Mouse (Mus musculus) MN1 (cell line): ENCODE measurements around the gene Dock1.

ENCODE experiments used
- DNase-seq: peaks from one replicate; pipeline ENCODE4 v3.0.0-alpha.2; 2016; ENCODE audit warnings: low spot score

Gene Dock1

GRCm38 (mm10) chr7:134696126-134696979, 25.9 kb downstream of the Dock1 start:
- no peak for DNase-seq

DNA sequence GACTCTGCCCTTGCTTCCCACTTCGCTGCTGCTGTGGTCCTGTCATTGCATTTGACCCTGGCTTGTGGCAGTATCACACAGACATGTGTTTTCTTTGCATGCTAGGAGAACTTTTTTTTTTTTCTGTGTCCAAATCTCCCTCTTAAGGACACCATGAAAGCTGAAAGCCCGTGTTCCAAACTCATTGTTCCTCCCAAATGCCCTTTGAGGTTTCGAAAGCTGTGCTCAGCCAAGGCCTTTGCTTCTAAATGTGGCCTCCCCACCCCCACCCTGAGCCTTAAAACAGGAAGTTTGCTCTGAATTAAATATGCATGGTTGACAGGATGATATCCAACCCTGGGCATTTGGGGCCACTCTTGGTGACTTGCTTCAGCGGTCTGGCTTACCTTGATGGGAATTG, 27.0 kb downstream of the Dock1 start:
- DNase-seq: no peak

DNA sequence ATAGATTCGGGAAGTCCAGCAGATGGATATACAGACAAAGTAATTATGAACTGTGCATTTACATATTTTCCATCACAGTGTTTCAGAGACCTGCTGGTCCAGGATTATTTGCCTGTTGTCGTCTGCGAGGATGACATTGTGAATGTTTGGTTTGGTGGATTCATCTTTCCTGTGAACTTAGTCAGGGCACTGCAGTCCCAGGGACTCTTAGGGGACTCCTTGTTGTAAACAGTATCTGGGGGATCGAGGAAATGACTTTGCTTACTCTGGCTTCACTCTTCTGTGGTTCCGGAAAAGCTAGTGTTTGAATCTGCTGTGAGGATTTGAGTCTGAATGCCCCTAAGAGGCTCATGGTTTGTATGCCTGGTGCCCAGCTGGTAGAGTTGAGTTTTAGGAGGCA, 27.8 kb downstream of the Dock1 start:
- DNase-seq: no peak

DNA sequence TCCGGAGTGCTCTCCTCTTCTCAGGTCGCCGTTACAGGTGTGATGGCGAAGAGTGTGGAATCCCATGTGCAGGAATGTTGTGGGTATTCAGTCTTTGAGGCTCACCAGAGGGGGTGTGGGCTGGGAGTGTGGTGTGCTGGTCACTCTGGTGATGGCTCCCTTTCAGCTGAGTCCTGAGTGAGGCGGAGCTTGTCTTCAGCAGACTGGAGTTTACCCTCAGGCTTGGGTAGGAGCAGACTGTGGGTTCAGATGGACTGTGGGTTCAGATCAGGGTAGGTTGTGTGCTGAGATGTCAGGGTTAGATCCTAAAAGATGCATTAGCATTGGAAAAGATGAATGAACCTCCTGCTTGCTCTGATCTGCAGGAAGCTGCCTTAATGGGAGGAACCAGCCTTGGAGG, 29.5 kb downstream of the Dock1 start:
- no peak for DNase-seq

DNA sequence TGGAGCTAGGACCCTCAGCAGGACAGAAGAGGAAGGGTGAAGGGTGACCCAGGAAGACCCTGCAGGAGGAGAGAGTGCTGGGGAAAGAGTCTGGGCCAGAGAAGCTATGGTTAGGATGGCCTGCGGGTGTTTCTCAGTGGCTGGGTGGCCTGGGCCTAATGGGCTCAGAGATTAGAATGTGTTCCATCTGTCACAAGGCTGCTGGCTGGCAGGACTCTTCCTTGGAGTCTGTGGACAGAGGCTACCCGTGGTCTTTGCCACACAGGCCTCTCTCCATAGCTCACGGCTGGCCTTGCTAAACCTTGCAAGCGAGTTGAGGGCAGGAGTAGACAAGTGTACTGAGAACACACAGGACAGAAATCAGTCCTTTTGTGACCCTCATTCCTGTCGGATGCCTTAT, 32.0 kb downstream of the Dock1 start:
- no peak for DNase-seq

- DNase-seq: no peak
These were observed 33.2 kb downstream of the Dock1 start for GRCm38 (mm10) chr7:134703704-134704103.

DNA sequence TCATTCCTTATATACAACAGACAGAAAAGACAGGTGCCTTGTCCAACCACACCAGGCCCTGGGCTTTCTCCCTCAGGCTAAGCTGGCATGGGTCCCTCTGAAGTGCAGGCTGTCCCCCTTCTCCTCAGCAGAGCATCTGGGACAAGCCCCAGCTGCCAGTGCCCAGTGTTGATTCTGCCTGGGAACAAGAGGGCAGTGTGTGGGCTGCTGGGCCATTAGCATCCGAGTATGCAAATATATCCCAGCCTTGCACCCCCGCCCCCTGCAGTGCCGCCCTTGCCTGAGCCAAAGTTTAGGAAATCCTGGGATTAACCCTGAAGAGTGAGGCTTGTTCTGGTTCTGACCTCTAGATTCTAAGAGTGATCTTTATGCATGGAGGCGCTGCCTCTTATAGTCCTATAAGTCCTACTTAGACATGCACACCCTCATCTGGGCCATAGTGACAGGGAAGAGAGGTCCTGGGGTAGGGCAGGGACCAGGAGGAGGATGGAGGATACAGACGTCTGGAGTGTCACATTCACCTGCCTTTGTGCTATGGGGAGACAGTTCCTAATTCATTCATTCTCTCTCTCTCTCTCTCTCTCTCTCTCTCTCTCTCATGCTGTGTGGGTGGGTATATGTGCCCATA, 38.9 kb downstream of the Dock1 start:
- DNase-seq: no peak

DNA sequence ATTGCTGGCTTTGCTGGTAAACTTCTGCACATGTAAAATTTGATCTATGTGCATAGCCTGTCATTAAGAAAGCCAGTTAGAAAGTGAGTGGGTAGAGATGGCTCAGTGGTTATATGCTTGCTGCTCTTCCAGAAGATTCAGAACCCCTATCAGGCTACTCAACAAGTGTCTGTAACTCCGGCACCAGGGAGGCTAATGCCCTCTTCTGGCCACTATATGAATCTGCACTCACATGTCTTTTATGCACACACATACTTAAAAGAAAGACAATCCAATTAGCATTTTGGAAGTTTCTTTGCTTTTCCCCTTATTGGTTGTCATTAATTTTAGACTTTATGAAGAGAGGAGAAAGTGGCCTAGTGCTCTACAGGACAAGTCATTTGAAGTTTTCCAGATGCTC, 41.1 kb downstream of the Dock1 start:
- no peak for DNase-seq

GRCm38 (mm10) chr7:134719406-134719805, 49.0 kb downstream of the Dock1 start:
- no peak for DNase-seq

DNA sequence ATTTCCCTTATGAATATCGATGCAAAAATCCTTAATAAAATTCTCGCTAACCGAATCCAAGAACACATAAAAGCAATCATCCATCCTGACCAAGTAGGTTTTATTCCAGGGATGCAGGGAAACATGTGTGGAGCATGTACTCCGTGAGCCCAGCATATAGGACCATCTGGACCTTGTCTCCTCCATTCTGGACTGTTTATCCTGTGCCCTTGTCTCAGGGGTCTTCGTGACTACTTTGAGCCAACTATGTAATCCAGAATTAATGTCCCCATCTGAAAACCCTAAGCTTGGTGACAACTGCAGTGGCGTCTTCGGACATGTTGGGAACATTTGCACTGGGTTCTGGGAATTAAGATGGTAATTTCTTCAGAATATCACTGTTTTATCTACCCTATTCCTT, 51.9 kb downstream of the Dock1 start:
- DNase-seq: no peak

DNA sequence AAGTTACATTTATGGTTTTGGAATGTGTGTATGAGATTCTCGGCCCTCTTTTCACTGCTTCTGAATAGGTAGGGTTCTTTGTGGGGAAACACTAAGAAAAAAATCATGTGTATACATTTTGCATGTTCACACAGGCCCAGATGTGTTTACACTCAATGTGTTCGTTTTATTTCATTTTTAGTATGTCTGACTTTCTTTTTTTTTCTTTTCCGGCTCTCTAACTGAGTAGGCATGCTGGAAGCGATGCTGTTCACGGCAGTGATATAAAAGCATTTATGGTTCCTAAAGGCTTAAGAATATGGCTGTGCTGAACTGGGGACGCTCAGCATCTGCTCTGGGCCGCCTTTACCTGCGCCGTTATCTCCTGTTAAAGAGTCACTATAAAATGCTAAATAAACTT, 52.5 kb downstream of the Dock1 start:
- no peak for DNase-seq

GRCm38 (mm10) chr7:134723509-134723908, 53.1 kb downstream of the Dock1 start:
- no peak for DNase-seq

DNA sequence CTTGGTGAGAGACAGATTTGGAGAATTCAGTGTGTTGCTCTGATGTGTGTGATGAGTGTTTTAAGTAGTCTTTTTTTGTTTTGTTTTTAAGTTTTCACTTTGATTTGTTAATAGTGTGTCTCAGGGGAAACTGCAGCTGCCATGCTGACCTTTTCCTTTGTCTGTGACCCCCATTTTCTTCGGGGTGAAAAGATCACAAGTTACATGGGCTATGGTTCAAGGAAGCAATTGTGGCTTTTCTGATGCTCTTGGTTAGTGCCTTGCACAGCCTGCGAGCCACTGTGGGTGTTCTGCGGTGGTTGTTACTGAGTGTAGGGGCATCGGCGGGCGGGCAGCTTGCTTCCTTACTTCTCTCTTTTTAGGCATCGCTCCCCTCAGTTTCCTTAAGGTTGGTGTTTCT, 54.4 kb downstream of the Dock1 start:
- no peak for DNase-seq

DNA sequence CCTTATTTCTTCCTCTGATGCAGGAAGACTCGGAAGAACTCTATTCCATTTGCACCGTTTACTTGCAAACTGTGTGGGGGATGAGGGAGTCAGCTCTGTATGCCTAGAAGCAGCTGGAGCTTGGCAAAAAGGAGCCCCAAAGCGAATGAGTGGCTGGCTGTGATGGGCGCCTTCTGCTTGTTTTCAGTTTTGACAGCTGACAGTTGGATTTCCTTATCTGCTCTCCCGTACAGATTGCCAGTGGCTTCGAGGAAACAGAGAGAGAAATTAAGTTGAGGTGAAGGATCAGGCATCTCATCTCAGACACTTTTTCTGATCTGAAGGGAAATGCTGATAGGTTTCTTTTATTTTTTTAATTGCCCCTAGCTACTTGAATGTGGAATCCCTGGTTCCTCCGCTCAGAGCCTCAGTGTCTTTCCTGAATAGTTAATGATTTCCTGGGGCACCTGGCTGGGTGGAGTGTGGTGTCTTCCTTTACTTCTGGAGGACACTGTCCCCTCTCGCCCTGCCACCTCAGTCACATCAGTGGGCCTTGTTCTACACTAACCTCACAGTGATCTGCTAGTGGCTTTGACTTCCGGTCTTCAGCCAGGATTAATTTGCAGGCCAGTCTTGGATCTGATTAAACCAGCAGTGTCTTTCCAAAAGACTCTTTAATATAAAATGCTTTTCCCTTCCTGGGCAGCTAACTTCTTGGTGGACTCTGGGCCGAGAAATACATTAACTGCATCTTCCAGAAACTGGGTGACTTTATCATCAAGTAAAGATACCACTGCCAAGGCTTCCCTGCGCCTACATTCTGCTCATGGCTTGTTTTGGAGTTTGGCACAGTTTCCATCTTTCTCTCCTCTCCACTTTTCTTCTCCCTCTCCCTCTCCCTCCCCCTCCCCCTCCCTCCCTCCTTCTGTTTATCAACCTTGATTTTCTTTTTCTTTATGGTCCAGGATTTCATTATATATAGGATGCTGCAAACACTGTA, 55.4 kb downstream of the Dock1 start:
- DNase-seq: no peak

- no peak for DNase-seq
These were observed 56.2 kb downstream of the Dock1 start for GRCm38 (mm10) chr7:134726530-134727258.

DNA sequence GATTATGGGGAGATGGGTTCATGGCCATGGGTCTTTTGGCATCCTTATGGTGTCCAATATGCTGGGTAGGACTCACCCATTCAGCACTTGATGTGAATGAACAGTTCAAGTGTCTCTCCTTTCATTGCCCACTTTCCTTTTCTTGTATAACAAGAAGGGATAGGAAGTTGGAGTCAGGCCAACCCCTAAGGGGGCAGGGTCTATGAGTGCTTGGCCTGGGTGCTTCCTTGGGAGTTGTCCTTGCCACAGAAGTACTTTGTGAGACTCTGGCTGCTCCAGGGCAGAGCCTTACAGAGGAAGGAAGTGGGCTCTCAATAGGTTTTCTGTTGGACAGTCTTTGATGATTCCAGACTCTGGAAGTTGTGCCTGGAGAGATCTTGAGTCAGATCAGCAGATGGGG, 58.9 kb downstream of the Dock1 start:
- no peak for DNase-seq

- DNase-seq: no peak
These were observed 60.1 kb downstream of the Dock1 start for GRCm38 (mm10) chr7:134730406-134731126.

GRCm38 (mm10) chr7:134747059-134747458, 76.6 kb downstream of the Dock1 start:
- DNase-seq: no peak

DNA sequence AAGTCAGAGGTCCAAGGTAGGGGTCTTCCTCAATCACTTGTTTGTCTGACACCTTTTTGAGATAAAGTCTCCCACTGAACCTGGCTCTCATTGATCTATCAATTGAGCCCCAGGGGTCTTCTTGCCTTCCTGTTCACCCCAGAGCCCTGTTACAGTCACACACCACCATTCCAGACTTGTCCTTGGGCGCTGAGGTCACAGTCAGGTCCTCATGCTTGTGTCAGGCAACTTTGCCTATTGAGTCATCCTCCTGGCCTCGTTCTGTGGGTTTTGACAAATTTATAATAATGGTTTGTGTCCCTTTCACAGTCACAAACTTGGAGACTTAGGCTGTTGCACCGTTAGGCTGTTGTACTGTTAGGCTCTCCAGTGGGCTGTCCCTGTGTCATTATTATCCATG, 77.9 kb downstream of the Dock1 start:
- no peak for DNase-seq

GRCm38 (mm10) chr7:134749613-134750012, 79.2 kb downstream of the Dock1 start:
- no peak for DNase-seq

- no peak for DNase-seq
These were observed 81.0 kb downstream of the Dock1 start for GRCm38 (mm10) chr7:134751496-134751895.
